Mouse (Mus musculus) myocyte (in vitro differentiated cells): ENCODE measurements around the gene Fam228b.

Experiments
- TCF12 ChIP-seq: IDR thresholded peaks from one replicate; pipeline ENCODE4 v1.6.1; 2011; ENCODE audit warnings: mild to moderate bottlenecking, control low read depth; ENCODE audit not compliant: poor library complexity, insufficient read depth, severe bottlenecking
- USF1 ChIP-seq: IDR thresholded peaks from one replicate; pipeline ENCODE4 v1.6.1; 2011; ENCODE audit warnings: low read depth, mild to moderate bottlenecking, control low read depth, moderate library complexity

DNA sequence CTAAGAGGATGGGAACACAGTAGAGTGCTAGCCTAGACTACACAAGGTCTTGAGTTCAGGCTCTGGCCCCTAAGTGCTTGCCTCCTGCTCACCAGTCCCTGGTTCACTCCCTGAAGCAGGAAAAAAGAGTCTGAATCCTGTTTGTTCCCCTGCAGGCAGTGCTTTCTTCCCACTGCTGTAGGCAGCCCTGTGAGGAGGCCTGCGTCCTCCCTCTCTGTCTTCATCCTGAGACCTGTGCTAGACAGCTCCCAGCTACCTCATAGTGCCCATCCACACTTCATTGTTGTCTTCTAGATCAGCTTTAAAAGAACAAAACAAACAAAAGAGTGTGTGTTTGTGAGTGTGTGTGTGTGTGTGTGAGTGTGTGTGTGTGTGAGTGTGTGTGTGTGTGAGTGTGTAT lies 74.5 kb downstream of the Fam228b start:
- no peak for TF ChIP-seq TCF12
- TF ChIP-seq USF1: no peak
